Mouse (Mus musculus) spleen, postnatal 4 days (tissue): ENCODE measurements around the gene Wdr60.

ENCODE experiments used
- DNase-seq, 2 experiments: peaks; one replicate each; pipeline ENCODE4 v3.0.0; 2022; ENCODE audit warnings: low spot score in 2 of 2

Wdr60 gene

DNA sequence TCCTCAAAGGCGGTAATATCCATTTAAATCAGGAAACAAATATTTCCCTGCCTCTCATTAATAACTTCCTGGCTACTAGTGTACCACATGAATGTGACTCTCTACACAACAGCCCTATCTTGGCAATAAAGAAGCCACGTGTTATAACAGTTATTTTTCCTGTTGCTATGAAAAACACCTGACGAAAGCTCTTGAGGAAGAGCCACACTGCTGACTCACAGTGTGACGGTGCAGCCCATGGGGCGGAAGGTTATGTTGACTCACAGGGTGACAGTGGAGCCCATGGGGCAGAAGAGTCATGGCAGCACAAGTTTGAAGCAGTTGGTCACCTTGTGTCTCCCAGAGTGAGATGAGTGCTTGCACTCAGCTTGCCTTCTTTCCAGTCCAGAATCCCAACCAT lies 6.6 kb upstream of the Wdr60 start:
- no peak for DNase-seq

DNA sequence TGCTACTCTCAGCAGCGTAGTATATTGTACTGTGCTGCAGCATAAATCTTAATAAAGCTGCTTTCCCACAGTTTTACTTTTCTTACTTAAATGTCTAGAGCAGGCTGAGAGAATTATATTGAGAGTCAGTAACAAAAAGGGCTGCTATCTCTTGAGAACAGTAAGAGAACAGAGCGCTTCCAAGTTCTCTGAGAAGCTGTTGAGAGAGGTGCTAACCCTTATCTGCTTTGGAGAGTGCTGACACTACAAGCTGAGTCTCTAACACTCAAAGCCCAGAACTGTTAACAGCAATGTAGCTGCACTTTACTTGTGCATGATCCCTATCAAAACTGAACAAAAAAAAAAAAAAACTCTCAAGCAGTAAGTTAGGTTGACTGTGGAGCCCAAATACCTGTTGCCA lies 2.5 kb upstream of the Wdr60 start:
- DNase-seq, result no peak

- no peak for DNase-seq
Observed at GRCm38 (mm10) chr12:116264756-116265155, 1.9 kb upstream of the Wdr60 start.

DNA sequence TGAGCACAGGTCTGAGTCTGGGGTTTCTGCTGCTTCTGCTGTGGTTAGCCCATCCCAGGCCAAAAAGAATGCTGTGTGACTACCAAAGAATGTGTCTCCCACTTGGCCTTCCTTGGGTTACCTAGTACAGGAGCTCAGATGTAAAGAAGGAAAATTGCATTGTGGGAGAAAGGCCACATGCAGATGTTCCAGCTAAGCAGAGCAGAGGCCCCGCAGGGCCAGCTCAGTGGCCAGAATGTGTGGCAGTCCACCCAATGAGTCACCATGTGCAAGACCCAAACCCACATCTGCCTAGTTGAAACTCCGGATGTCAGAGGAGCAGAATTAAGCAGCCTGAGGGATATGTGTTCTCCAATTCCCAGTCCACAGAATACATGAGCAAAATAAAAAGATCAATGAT lies 4.5 kb downstream of the Wdr60 start:
- no peak for DNase-seq

DNA sequence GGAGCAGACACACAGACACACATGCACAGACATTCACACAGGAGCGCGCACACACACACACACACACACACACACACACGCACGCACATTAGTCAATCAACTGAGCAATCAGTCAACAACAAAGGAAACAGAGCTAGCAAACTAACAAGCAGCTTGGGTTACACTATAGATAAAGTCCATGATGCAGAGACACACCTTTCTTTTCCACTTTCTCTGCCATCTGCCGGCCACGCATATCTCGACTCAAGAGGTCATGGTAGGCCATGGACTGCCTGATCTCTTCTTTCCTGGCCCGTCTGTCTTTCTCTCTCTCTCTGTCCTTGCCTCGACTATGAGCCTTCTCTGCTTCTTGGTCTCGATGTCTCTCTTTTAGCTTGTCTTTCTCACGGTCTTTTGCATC lies 7.2 kb downstream of the Wdr60 start:
- DNase-seq, result no peak

GRCm38 (mm10) chr12:116254652-116255051 lies 8.2 kb downstream of the Wdr60 start:
- DNase-seq, result no peak

DNA sequence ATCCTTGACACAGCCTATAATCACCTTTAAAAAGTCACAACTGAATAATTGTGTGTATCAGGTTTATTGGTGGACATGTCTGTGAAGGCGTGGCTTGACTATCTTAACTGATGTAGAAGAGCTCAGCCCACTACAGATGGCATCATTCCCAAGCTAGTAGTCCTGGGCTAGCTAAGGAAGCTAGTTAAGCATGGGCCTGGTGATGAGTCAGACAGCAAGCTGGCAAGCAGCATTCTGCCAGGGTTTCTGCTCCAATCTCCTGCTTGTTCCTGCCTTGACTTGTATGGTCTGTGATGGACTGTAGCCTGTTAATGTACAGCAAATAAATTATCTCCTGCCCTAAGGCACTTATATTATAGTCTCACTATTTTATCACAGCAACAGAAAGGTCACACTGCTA lies 18.2 kb downstream of the Wdr60 start:
- no peak for DNase-seq

DNA sequence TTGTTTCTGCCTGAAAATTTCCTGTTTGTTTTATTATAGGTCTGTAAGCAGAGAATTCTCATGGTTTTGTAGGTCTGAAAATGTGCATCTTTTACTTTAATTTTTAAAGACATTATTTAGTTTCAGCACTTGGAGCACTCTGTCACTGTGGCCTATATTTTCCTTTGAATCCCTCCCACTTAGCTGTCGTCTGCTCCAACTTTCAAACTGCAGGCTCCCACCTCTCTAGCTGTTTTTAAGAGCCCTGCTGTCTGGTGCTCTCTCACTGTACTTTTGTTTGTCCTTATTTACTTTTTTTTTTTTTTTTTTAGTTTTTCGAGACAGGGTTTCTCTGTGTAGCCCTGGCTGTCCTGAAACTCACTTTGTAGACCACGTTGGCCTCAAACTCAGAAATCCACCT lies 24.0 kb downstream of the Wdr60 start:
- DNase-seq, result no peak

DNA sequence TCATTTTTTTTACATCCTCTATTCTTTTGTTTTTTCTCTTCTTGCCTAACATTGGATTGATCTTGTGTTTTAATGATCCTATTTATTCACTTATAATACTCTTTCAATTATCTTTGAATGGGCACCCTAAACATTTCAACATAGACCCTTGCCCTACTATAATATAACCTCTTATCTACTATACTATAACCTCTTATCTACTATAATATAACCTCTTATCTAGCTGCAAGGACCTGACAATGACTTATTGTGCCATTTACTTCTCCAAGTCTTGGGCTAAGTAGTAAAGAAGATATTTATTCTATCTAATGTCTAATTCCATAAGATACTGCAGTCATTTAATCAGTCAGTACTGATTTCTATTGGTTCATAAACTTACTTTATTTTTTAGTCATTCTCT lies 24.5 kb downstream of the Wdr60 start:
- no peak for DNase-seq

DNA sequence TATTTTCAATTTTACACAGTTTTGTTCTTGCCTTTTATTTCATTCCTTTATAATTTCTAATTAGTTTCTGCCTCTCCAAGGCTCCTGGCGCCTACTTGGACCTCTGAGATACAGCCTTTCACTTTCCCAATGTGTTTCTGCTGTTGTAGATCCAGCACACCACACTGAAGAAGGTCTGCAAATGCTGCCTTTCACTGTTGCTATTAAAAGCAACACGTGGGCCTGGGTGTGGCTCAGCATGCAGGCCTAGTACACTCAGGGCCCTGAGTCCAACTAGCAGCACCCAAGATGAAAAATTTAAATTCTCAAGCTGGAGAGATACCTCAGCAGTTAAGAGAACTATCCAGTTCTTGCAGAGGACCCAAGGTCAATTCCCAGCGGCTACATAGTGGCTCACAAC lies 26.2 kb downstream of the Wdr60 start:
- DNase-seq, result no peak

GRCm38 (mm10) chr12:116235356-116235755 lies 27.5 kb downstream of the Wdr60 start:
- DNase-seq, result no peak

DNA sequence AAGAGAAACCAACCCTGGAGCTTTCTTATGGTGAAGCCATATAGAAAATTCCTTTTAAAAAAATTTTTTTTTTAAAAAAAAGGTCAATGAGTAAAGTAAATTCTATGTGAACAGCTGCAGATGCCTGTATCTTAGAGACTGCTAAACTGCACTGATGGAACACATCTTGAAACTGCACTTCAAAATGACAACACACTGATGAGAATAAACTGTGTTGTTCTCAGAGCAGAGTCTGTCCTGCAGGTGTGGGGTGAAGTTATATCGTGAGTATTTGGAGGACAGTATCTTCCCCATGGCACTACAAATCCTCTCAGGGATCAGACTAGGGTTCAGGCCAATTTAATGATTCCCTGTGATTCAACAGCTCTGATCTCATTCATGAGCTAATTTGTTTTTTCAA lies 30.8 kb downstream of the Wdr60 start:
- DNase-seq, result no peak

DNA sequence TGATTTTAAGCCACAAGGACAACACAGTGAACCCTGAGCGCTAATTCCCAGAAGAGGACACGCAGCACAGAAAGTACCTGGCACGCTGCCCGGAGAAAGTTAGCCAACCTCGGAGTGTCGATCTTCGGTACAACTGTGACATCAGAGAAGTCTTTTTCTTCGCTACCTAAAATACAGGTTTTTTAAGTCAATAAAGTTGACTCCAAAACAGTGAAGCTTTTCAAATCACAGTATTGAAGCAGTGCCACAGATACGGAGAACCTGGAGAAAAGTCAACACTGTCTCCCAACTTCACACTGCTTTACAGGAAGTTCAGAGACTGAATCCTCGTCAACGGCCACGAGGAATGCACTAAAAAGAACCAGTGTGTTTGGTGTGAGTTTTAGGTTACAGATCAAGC lies 31.2 kb downstream of the Wdr60 start:
- DNase-seq, result no peak

GRCm38 (mm10) chr12:116229451-116229850 lies 33.4 kb downstream of the Wdr60 start:
- DNase-seq, result no peak

GRCm38 (mm10) chr12:116226289-116227057 lies 36.3 kb downstream of the Wdr60 start:
- no peak for DNase-seq

GRCm38 (mm10) chr12:116223107-116223506 lies 39.7 kb downstream of the Wdr60 start:
- no peak for DNase-seq

DNA sequence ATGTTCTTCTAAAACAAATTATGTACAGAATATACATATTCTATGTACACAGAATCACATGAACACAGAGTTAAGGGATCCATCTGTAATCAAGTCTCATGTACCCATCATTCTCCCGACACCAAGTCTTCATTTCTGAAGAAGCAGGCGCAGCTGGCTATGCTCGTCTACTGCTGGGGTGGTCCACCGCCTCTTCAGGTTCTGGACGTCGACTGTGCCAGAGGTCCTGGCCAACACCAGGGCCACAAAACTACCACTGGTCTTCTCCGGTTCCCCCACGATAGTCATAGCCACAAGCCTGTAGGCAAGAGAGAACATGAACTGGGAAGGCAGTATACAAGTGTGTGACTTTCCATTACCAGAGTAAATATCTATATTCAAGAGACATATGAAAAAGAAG lies 55.3 kb downstream of the Wdr60 start:
- DNase-seq, result peak in 1 of 2 experiments; percentile 52

- peak in 1 of 2 experiments; percentile 39 for DNase-seq
Observed at GRCm38 (mm10) chr12:116205726-116206125, 57.1 kb downstream of the Wdr60 start.

DNA sequence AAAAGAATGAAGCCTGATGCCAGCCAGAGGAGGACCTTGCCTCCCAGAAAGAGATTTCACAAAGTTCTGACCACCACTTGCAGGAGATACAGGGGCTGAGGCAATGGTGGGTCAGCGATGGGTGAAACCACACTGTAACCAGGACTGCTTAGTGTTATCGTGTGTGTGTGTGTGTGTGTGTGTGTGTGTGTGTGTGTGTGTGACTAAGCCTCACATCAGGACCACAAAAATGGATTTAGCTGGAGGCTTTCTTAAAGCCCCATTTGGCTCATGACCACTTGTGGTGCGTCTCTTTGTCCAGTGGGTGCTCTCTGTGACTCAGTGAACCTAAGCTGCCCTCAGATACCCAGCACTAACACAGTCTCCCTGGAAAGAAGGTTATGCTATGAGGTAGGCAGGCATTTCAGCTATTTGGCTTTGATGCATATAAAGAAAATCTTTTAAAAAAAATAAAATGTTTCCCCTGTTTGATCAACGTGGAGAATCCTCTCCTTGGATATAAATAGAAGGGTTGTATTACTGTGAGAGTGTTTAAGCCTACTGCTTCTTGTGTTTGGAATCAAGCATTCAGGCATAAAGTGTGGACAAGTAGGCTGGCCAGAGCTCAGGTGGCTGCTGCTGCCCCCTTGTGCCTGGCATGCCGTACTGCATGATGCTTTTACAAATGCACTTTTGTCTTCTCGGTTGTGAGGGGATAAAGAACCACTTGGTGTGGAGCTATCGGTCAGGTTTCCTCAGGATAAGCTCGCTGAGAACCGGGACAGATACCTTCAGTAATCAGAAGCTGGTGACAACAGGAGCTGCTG lies 60.4 kb downstream of the Wdr60 start:
- DNase-seq, result peak; percentile 40 to 74

- DNase-seq, result no peak
Observed at GRCm38 (mm10) chr12:116198791-116199190, 64.0 kb downstream of the Wdr60 start.

DNA sequence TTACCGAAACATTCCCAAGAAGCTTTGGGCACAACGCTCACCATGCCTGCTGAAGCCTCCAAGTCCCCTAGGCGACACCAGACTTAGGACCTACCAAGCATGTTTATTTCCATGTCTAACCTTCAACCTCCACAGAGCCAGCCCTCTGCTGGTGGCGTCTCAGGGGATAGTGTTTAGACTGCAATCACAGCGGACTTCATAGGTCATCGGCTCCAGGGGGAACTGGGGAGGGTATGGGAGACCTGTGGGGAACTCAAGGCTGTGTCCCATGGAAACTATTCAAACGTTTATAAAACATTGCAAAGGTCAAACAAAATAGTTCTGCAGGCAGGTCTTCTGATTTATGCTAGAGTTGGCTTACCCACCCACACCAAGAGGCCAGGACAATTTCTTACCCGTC lies 66.6 kb downstream of the Wdr60 start:
- no peak for DNase-seq

DNA sequence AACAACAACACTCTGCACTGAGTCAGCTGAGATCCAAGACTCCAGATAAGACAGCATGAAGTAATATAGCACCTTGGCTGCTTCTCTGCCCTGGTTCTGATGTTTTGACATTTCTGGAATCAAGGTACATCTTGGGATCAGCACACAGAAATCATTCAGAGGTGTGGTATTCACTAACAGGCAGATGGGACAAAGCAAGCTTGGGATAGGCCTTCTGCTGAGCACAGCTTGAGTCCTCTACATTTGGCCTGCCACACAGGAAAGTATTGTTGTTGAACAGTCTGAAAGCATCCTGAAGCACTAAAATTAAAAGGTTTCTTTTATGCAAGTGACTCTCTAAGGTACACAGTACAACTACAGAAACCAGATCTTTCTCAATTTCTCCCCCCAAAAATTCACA lies 68.2 kb downstream of the Wdr60 start:
- DNase-seq, result no peak

GRCm38 (mm10) chr12:116193952-116194351 lies 68.9 kb downstream of the Wdr60 start:
- no peak for DNase-seq
